Mouse (Mus musculus): Measurements from ENCODE around the gene Zfp719. TPM values are rescaled to one million over a fixed set of nuclear protein-coding genes. Genes with fewer than 3 reads are reported as not detected.

The Zfp719 gene
- polyA plus RNA-seq, 1 experiment, result 8.3 TPM

GRCm38 (mm10) chr7:43606896-43607742, 27.7 kb downstream of the Zfp719 start, which contains the start of gene Zfp819:
Gene Zfp819 (plus strand): TSS chr7:43607169.
- DNase-seq (ENCODE audit: extremely low spot score in 1 of 2, low spot score in 1 of 2), result peak; percentile 64 to 79

- DNase-seq (ENCODE audit: extremely low spot score in 1 of 2, low spot score in 1 of 2), result no peak
Measured at GRCm38 (mm10) chr7:43607743-43608287, 28.4 kb downstream of the Zfp719 start.

- no peak for DNase-seq (ENCODE audit: extremely low spot score in 1 of 2, low spot score in 1 of 2)
Measured at GRCm38 (mm10) chr7:43608316-43608824, 29.0 kb downstream of the Zfp719 start.

GRCm38 (mm10) chr7:43613816-43614551, 34.6 kb downstream of the Zfp719 start:
- no peak for DNase-seq (ENCODE audit: extremely low spot score in 1 of 2, low spot score in 1 of 2)

GRCm38 (mm10) chr7:43622927-43623326, 43.5 kb downstream of the Zfp719 start:
- no peak for DNase-seq (ENCODE audit: extremely low spot score in 1 of 2, low spot score in 1 of 2)

GRCm38 (mm10) chr7:43623819-43624218, 44.4 kb downstream of the Zfp719 start:
- DNase-seq (ENCODE audit: extremely low spot score in 1 of 2, low spot score in 1 of 2), result no peak

GRCm38 (mm10) chr7:43625065-43625464, 45.7 kb downstream of the Zfp719 start:
- DNase-seq (ENCODE audit: extremely low spot score in 1 of 2, low spot score in 1 of 2), result no peak

- no peak for DNase-seq (ENCODE audit: extremely low spot score in 1 of 2, low spot score in 1 of 2)
Measured at GRCm38 (mm10) chr7:43625794-43626422, 46.5 kb downstream of the Zfp719 start.

- DNase-seq (ENCODE audit: extremely low spot score in 1 of 2, low spot score in 1 of 2), result no peak
Measured at GRCm38 (mm10) chr7:43633940-43634339, 54.5 kb downstream of the Zfp719 start.

GRCm38 (mm10) chr7:43634500-43634899, 55.1 kb downstream of the Zfp719 start, which contains the start of gene Ceacam18:
Gene Ceacam18 (plus strand): TSS chr7:43634707.
- DNase-seq (ENCODE audit: extremely low spot score in 1 of 2, low spot score in 1 of 2), result no peak

GRCm38 (mm10) chr7:43636194-43636593, 56.8 kb downstream of the Zfp719 start:
- DNase-seq (ENCODE audit: extremely low spot score in 1 of 2, low spot score in 1 of 2), result no peak

- DNase-seq (ENCODE audit: extremely low spot score in 1 of 2, low spot score in 1 of 2), result no peak
Measured at GRCm38 (mm10) chr7:43637118-43637517, 57.7 kb downstream of the Zfp719 start.

- DNase-seq (ENCODE audit: extremely low spot score in 1 of 2, low spot score in 1 of 2), result no peak
Measured at GRCm38 (mm10) chr7:43642587-43642986, 63.2 kb downstream of the Zfp719 start.

Other genes with a start within 250 kb of the Zfp719 start
- gene Siglecf, start 228.3 kb upstream of the Zfp719 start, polyA plus RNA-seq (2012; rRNA removed), result 0.48 and 0.55 TPM in 2 replicates
- 0.28 and 0.32 TPM in 2 replicates for gene Siglecg, start 171.4 kb upstream of the Zfp719 start, polyA plus RNA-seq (2012; rRNA removed)
- not detected in 2 replicates for gene Lim2, start 151.9 kb upstream of the Zfp719 start, polyA plus RNA-seq (2012; rRNA removed)
- gene Nkg7, start 142.5 kb upstream of the Zfp719 start, polyA plus RNA-seq (2012; rRNA removed), result 0.20 and 0.21 TPM in 2 replicates
- gene Cldnd2, start 138.8 kb upstream of the Zfp719 start, polyA plus RNA-seq (2012; rRNA removed), result not detected in 2 replicates
- gene Etfb, start 135.5 kb upstream of the Zfp719 start, polyA plus RNA-seq (2012; rRNA removed), result 80.7 and 97.8 TPM in 2 replicates
- 2.5 and 2.6 TPM in 2 replicates for gene Gm45233, start 135.5 kb upstream of the Zfp719 start, polyA plus RNA-seq (2012; rRNA removed)
- gene Vsig10l, start 116.5 kb upstream of the Zfp719 start, polyA plus RNA-seq (2012; rRNA removed), result 5.2 TPM in 2 replicates
- 60.7 and 69.6 TPM in 2 replicates for gene Iglon5, start 89.5 kb upstream of the Zfp719 start, polyA plus RNA-seq (2012; rRNA removed)
- 0.04 TPM in 1 of 2 replicates, not detected in the other for gene 4931406B18Rik, start 73.7 kb upstream of the Zfp719 start, polyA plus RNA-seq (2012; rRNA removed)
- gene Cd33, start 35.2 kb upstream of the Zfp719 start, polyA plus RNA-seq (2012; rRNA removed), result 6.9 and 8.9 TPM in 2 replicates
- 9.3 and 9.5 TPM in 2 replicates for gene Zfp658, start 17.4 kb upstream of the Zfp719 start, polyA plus RNA-seq (2012; rRNA removed)
- gene Zfp819, start 27.6 kb downstream of the Zfp719 start, polyA plus RNA-seq (2012; rRNA removed), result 0.11 and 0.16 TPM in 2 replicates
- not detected in 2 replicates for gene Ceacam18, start 55.1 kb downstream of the Zfp719 start, polyA plus RNA-seq (2012; rRNA removed)
- gene Siglece, start 80.6 kb downstream of the Zfp719 start, polyA plus RNA-seq (2012; rRNA removed), result 0.84 and 1.2 TPM in 2 replicates
- 9.2 and 9.4 TPM in 2 replicates for gene Ctu1, start 92.4 kb downstream of the Zfp719 start, polyA plus RNA-seq (2012; rRNA removed)
- gene Klk14, start 110.8 kb downstream of the Zfp719 start, polyA plus RNA-seq (2012; rRNA removed), result 0.08 TPM in 1 of 2 replicates, not detected in the other
- gene Klk13, start 133.0 kb downstream of the Zfp719 start, polyA plus RNA-seq (2012; rRNA removed), result 0.36 TPM in 1 of 2 replicates, not detected in the other
- not detected in 2 replicates for gene Klk12, start 189.3 kb downstream of the Zfp719 start, polyA plus RNA-seq (2012; rRNA removed)
- gene Klk11, start 195.0 kb downstream of the Zfp719 start, polyA plus RNA-seq (2012; rRNA removed), result 0.08 TPM in 1 of 2 replicates, not detected in the other
- gene Klk10, start 201.4 kb downstream of the Zfp719 start, polyA plus RNA-seq (2012; rRNA removed), result 0.17 and 0.18 TPM in 2 replicates
- not detected in 2 replicates for gene Klk9, start 212.3 kb downstream of the Zfp719 start, polyA plus RNA-seq (2012; rRNA removed)
- 3.8 TPM in 2 replicates for gene Klk8, start 218.0 kb downstream of the Zfp719 start, polyA plus RNA-seq (2012; rRNA removed)
- not detected in 2 replicates for gene Klk7, start 231.7 kb downstream of the Zfp719 start, polyA plus RNA-seq (2012; rRNA removed)
- gene Klk6, start 244.9 kb downstream of the Zfp719 start, polyA plus RNA-seq (2012; rRNA removed), result 6.4 and 7.7 TPM in 2 replicates

All from frontal cortex, adult 2 months (tissue).